10 mouse cellular contexts compared by ENCODE assay signal in genomic region chr1:127348642-127349341, GRCm38 (mm10).
DNase-seq lines count a peak whose midpoint lies in the region; ATAC-seq and TF ChIP-seq lines count a peak whose summit lies in the region.
"Had no signal": no experiment of that assay in that cellular context is flagged by ENCODE, and none has a peak within 500 bp of the region (broad histone marks: within the 10 kb centered on the region; RNA-seq: fewer than 3 reads in every experiment).

No protein-coding gene starts in this region.

- DNase-seq in CD4-positive, CD25-positive, alpha-beta regulatory T cell, adult 2 months (ENCODE audit: low read depth, low spot score) = peak; percentile 38
- DNase-seq in lung, embryonic 14.5 days = peak; percentile 16
- DNase-seq in lung, postnatal 4 days = no peak
- peak; percentile 59 for DNase-seq in fat pad, adult 2 months (ENCODE audit: extremely low read depth, low read depth, low spot score)
- no peak for DNase-seq in cerebellum, adult 11 months
- DNase-seq in adrenal gland, postnatal 14 days = no peak
- DNase-seq: kidney, postnatal 14 days; liver, postnatal 0 days had no signal

- H3K27ac ChIP-seq in lung, embryonic 14.5 days (ENCODE audit: low read depth) = no peak overlapping the region
- H3K27ac ChIP-seq in hindbrain, embryonic 16.5 days (ENCODE audit: low read depth, low read length) = peak overlapping the region; percentile 26; the same call in 1 of the 2 replicates

- H3K9me3 ChIP-seq in lung, embryonic 14.5 days (ENCODE audit: low read depth, low read length) = no peaks in the 10 kb centered on the region
- no peaks in the 10 kb centered on the region for H3K9me3 ChIP-seq in hindbrain, embryonic 16.5 days (ENCODE audit: control insufficient read depth, low read length)

- no peaks in the 10 kb centered on the region for H3K27me3 ChIP-seq in lung, embryonic 14.5 days (ENCODE audit: insufficient read depth, low read length)
- no peaks in the 10 kb centered on the region for H3K27me3 ChIP-seq in hindbrain, embryonic 16.5 days (replicated peaks; ENCODE audit: control insufficient read depth, insufficient read depth, low read length)

- 66% methylated on average over 9 of the region's 9 CpGs for WGBS in lung, embryonic 14.5 days
- 65% methylated on average over 9 of the region's 9 CpGs for WGBS in hindbrain, embryonic 16.5 days

- no peak for TF ChIP-seq CTCF in lung, embryonic 14.5 days (IDR thresholded peaks at IDR 0.05; ENCODE audit: low read depth)

- no peaks in the 10 kb centered on the region for H3K36me3 ChIP-seq in lung, embryonic 14.5 days (ENCODE audit: insufficient read depth)
- no peaks in the 10 kb centered on the region for H3K36me3 ChIP-seq in hindbrain, embryonic 16.5 days (ENCODE audit: control insufficient read depth, insufficient read depth, low read length)

- no peaks in the 10 kb centered on the region for H3K4me1 ChIP-seq in lung, embryonic 14.5 days (ENCODE audit: insufficient read depth)
- no peaks in the 10 kb centered on the region; the same call in none of the 2 replicates for H3K4me1 ChIP-seq in hindbrain, embryonic 16.5 days (ENCODE audit: control insufficient read depth, insufficient read depth, low read depth, low read length)

- ATAC-seq in CD4-positive, CD25-positive, alpha-beta regulatory T cell, adult 4 months = no peak
- ATAC-seq in lung, embryonic 14.5 days (ENCODE audit: insufficient read depth) = 0 out of 2 replicates have a peak, but pooled peaks have one; percentile 48
- ATAC-seq in hindbrain, embryonic 16.5 days = peak; percentile 82
- ATAC-seq: liver, postnatal 0 days had no signal

- H3K9ac ChIP-seq in lung, embryonic 14.5 days = no peak overlapping the region
- H3K9ac ChIP-seq in hindbrain, embryonic 16.5 days (ENCODE audit: low read depth, low read length) = no peak overlapping the region
- H3K9ac ChIP-seq: liver, postnatal 0 days had no signal

- H3K4me2 ChIP-seq in lung, embryonic 14.5 days = no peak overlapping the region
- no peak overlapping the region for H3K4me2 ChIP-seq in hindbrain, embryonic 16.5 days (ENCODE audit: low read length)

- H3K4me3 ChIP-seq in lung, embryonic 14.5 days (ENCODE audit: low read depth, low read length) = no peak overlapping the region
- H3K4me3 ChIP-seq in hindbrain, embryonic 16.5 days (ENCODE audit: low read length) = no peak overlapping the region

Comparison
In these comparisons a context has a peak if more than half of its experiments do, and no peak if none do; other contexts are left out.
1. DNase-seq: peak in CD4-positive, CD25-positive, alpha-beta regulatory T cell, adult 2 months (single experiment), lung, embryonic 14.5 days (single experiment) and fat pad, adult 2 months (single experiment); none in lung, postnatal 4 days (0 of 2), cerebellum, adult 11 months (single experiment) and adrenal gland, postnatal 14 days (single experiment).